Mouse (Mus musculus) heart, postnatal 25 days (tissue): ENCODE data around the gene Dock8. TPM values are rescaled to one million over a fixed set of nuclear protein-coding genes. Genes with fewer than 3 reads are reported as not detected.

ENCODE experiments used
- DNase-seq: peaks from one replicate; pipeline ENCODE4 v3.0.0; 2022; ENCODE audit warnings: low spot score
- intact Hi-C: fragments of 180-260 bp; cut with DNase I; formaldehyde crosslinking; loops from one replicate; pipeline ENCODE4 v1.15.1; 2025
- total RNA-seq, 2 experiments: library from RNA; stranded (reverse); gene quantifications; 2 replicates each; pipeline ENCODE4 v1.2.3; 2021

Gene Dock8
- total RNA-seq, 2 experiments from 2014 or later: 15.8 to 21.7 TPM

GRCm38 (mm10) chr19:25056224-25056623 lies 56.9 kb downstream of the Dock8 start:
- intact Hi-C loops: no loop called here
- no peak for DNase-seq

GRCm38 (mm10) chr19:25057826-25058225 lies 58.5 kb downstream of the Dock8 start:
- DNase-seq: no peak
- intact Hi-C loops: no loop called here

GRCm38 (mm10) chr19:25059847-25060364 lies 60.6 kb downstream of the Dock8 start:
- intact Hi-C loops: no loop called here
- DNase-seq: no peak

- intact Hi-C loops: no loop called here
Measured at GRCm38 (mm10) chr19:25060375-25060774, 61.0 kb downstream of the Dock8 start.

DNA sequence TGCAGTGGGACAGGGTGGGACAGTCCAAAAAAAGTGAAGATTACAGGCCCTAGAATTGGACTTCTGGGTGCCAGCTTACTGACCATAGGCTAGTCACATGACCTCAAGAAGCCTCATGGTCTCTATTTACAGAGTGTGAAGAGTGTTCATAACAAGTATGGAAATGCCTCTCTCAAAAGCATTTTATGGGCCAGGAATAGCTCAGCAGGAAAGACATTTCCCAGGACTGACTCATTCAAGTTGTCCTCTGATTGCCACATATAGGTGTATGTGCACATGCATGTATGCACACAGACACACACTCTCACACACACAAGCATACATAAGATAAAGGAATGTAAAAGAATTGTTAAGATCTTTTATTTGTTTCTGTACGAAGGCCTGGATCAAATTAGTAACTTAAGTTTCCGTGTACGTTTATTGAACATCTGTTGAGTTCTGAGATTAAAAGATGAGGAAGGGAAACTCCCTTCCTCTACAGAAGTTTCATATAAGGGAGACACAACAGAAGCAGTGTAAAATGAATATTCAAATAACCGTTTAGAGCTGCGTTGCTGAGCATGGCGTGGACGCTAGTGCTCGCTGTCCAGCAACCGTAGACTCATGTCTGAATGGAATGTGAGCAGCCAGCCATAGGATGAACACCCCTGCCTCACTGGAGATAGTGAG lies 63.0 kb downstream of the Dock8 start:
- DNase-seq: no peak

More at GRCm38 (mm10) chr19:25060375-25060774, 61.0 kb downstream of the Dock8 start:
- peak; percentile 9 for DNase-seq

GRCm38 (mm10) chr19:25062857-25063240 lies 63.5 kb downstream of the Dock8 start:
- intact Hi-C loops: no loop called here
- no peak for DNase-seq

More for the DNA sequence above, 63.0 kb downstream of the Dock8 start:
- intact Hi-C loops: no loop called here

- no peak for DNase-seq
- intact Hi-C loops: no loop called here
Measured at GRCm38 (mm10) chr19:25066229-25066628, 66.9 kb downstream of the Dock8 start.

GRCm38 (mm10) chr19:25068518-25068917 lies 69.2 kb downstream of the Dock8 start:
- intact Hi-C loops: no loop called here
- DNase-seq: no peak

- intact Hi-C loops: no loop called here
- no peak for DNase-seq
Measured at GRCm38 (mm10) chr19:25072521-25072920, 73.2 kb downstream of the Dock8 start.

DNA sequence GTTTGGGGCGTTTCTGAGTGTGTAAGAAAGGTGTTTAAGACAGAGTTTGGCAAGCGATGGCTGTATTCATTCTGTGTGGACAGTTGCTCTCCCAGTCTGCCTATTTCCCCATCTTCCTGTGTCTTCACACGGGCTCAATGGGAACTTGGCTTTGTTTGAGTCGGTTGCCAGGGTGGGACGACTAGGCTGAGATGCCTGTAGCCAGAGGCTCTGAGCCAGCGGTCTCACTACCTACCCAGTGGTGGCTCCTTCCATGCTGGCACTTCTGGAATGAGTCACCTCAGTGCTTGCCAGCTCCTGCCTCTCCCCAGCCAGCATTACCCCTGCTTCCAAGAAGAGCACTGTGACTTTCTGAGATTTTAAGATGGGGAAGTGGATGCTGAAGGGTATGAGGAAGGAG lies 75.4 kb downstream of the Dock8 start:
- no peak for DNase-seq
- intact Hi-C loops: no loop called here

DNA sequence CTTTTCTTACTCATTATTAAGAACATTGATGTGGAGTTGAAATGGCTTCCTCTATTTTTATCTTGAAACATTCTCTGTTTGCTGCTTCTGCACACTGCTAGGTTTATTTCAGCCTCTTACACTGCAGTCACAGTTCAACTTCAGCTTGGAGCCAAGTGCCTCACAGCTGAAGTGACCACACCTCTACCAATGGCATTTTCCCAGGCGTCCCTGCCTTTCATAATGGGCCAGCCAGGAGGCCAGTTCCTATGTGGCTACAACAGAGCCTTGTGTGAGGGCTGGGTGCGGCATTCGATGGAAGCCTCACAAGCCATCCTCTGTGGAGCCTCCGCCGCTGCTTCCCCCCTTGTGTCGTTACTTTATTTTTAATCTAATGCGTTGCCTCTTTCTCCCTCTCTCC lies 78.3 kb downstream of the Dock8 start:
- intact Hi-C loops: no loop called here
- no peak for DNase-seq

DNA sequence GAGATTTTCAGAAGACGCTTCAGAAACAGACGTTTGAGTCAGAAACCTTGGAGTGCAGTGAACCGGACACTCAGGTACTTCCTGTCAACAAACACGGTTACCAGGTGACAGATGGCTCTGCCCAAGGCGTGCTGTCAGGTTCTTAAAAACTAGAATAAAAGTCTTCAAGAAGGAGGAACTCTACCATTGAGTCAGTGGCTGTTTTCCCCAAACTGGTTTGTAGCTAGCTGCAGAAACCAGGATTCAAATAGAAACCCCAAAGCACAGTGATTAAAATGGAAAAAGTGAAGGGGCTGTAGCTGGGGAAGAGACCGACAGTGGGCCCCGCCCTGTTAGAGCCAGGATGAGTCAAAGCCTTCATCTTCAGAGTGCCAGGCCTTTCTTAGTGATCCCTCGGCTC lies 78.8 kb downstream of the Dock8 start:
- intact Hi-C loops: no loop called here
- DNase-seq: no peak

- intact Hi-C loops: no loop called here
- DNase-seq: no peak
Measured at GRCm38 (mm10) chr19:25080166-25080565, 80.8 kb downstream of the Dock8 start.

GRCm38 (mm10) chr19:25082839-25083238 lies 83.5 kb downstream of the Dock8 start:
- intact Hi-C loops: no loop called here
- DNase-seq: no peak

GRCm38 (mm10) chr19:25087181-25087580 lies 87.8 kb downstream of the Dock8 start:
- intact Hi-C loops: no loop called here
- no peak for DNase-seq

GRCm38 (mm10) chr19:25089746-25090145 lies 90.4 kb downstream of the Dock8 start:
- no peak for DNase-seq
- intact Hi-C loops: no loop called here

- no peak for DNase-seq
- intact Hi-C loops: no loop called here
Measured at GRCm38 (mm10) chr19:25095135-25095534, 95.8 kb downstream of the Dock8 start.

- intact Hi-C loops: no loop called here
- DNase-seq: no peak
Measured at GRCm38 (mm10) chr19:25096316-25096715, 97.0 kb downstream of the Dock8 start.

GRCm38 (mm10) chr19:25096986-25097385 lies 97.7 kb downstream of the Dock8 start:
- no peak for DNase-seq
- intact Hi-C loops: no loop called here

DNA sequence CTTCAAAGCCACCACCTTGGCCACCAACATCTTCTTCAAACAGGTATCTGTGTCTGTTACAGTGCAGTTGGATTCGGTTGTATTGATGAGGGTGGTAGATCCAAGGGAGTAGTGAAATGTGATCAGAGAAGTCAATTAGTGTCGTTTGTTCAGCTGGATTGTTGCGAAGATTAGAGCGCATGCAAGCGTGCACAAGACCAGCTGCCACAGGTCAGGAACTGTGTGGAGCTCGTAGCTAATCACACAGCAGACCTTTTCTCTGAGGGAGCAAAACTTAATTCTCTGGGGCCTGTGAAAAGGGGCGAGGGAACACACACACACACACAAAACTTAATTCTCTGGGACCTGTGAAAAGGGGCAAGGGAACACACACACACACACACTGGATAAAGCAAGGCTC lies 98.2 kb downstream of the Dock8 start:
- intact Hi-C loops: no loop called here

DNA sequence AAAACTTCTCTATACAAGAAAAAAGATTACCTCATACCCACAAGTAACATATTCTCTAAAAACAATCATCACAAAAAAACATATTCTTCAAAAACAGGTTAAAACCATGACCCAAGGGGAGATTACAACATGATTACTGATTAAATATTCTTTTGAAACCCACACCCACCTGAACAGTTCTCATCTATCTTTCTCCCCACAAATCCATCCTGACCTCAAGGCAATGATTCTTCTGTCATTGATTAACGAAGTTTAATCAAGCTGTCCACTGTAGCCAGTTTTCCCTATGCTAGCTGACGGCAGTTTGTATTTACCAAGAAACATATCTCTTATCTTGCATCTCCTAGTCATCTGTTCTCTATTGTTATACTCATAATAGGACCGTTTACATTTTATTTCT lies 98.6 kb downstream of the Dock8 start:
- DNase-seq: no peak
- intact Hi-C loops: no loop called here

More for the DNA sequence above, 98.2 kb downstream of the Dock8 start:
- DNase-seq: no peak

DNA sequence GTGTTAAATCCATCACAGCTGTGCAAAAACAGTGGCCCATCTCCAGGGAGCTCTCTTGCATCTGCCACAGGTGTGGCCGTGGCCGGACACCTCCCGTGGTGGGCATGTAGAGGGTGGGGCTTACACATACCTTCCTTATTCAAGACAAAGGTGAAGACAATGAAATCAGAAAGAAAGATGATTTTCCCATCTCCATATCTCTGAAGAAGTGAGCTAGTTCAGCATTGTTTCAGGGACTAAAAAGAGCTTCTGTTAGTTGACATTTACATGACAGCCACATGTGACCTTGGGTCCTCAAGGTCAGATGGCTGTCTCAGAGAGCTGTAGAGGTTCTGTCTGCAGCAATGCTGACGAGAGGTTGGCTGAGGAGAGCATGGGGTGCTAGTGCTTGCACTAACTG lies 99.6 kb downstream of the Dock8 start:
- intact Hi-C loops: no loop called here
- DNase-seq: no peak
